ENCODE assay signal across 8 mouse cellular contexts in genomic region chr13:51830744-51831450, GRCm38 (mm10). TPM values are rescaled to one million over a fixed set of nuclear protein-coding genes. Genes with fewer than 3 reads are reported as not detected.
A peak's percentile ranks its signal among the peaks of the same experiment; 100 is the strongest.
DNase-seq lines count a peak whose midpoint lies in the region; ATAC-seq and TF ChIP-seq lines count a peak whose summit lies in the region.

No protein-coding gene starts in this region.

- no peak overlapping the region for H3K9ac ChIP-seq in MEL (ENCODE audit: control insufficient read depth, low read depth, low read length, poor library complexity, severe bottlenecking)
- no peak overlapping the region for H3K9ac ChIP-seq in lung, postnatal 0 days (replicated peaks; ENCODE audit: low read depth)

- DNase-seq in heart, postnatal 14 days, result peak; percentile 41 to 46
- DNase-seq in heart, adult 11 months, result no peak
- peak; percentile 80 for DNase-seq in 416B (ENCODE audit: low read depth)
- peak; percentile 82 for DNase-seq in MEL (ENCODE audit: low read depth, low spot score)
- peak; percentile 70 for DNase-seq in embryo, embryonic 10 days (ENCODE audit: low spot score)
- DNase-seq in lung, postnatal 0 days (ENCODE audit: low spot score), result peak; percentile 74
- no peak for DNase-seq in gastrocnemius, postnatal 10 days
- no peak for DNase-seq in forebrain, embryonic 10.5 days (ENCODE audit: extremely low spot score, low spot score)

- no peaks in the 10 kb centered on the region for H3K79me2 ChIP-seq in MEL (ENCODE audit: control insufficient read depth, insufficient read depth, low read length, poor library complexity)

- intact Hi-C loops in heart, postnatal 14 days (cut with DNase I), result no loop called here

- H3K4me3 ChIP-seq in MEL (ENCODE audit: control insufficient read depth in 1 of 2, insufficient read depth in 1 of 2, low read depth in 2 of 2, low read length in 2 of 2), result no peak overlapping the region
- no peak overlapping the region for H3K4me3 ChIP-seq in lung, postnatal 0 days (ENCODE audit: low read depth, low read length)
- H3K4me3 ChIP-seq in forebrain, embryonic 10.5 days, result no peak overlapping the region

- no peaks in the 10 kb centered on the region for H3K9me3 ChIP-seq in MEL (replicated peaks; ENCODE audit: insufficient read depth, low read length)
- H3K9me3 ChIP-seq in lung, postnatal 0 days (ENCODE audit: low read length), result no peaks in the 10 kb centered on the region
- no peaks in the 10 kb centered on the region for H3K9me3 ChIP-seq in forebrain, embryonic 10.5 days

- H3K27me3 ChIP-seq in MEL (ENCODE audit: control insufficient read depth in 1 of 2, insufficient read depth in 2 of 2, low read length in 2 of 2), result no peaks in the 10 kb centered on the region
- no peaks in the 10 kb centered on the region for H3K27me3 ChIP-seq in lung, postnatal 0 days (replicated peaks; ENCODE audit: insufficient read depth, low read length)
- H3K27me3 ChIP-seq in forebrain, embryonic 10.5 days (ENCODE audit: poor library complexity, severe bottlenecking), result peaks cover 5% of the 10 kb centered on the region; the same call in 1 of the 2 replicates

- 33% methylated on average over 10 of the region's 10 CpGs for WGBS in lung, postnatal 0 days
- WGBS in forebrain, embryonic 10.5 days, result 34% methylated on average over 10 of the region's 10 CpGs

- no peak for TF ChIP-seq EP300 in MEL (IDR thresholded peaks at IDR 0.05; ENCODE audit: low read depth in 1 of 2, low read length in 2 of 2)
- no peak for TF ChIP-seq EP300 in lung, postnatal 0 days (IDR thresholded peaks at IDR 0.05)

- H3K36me3 ChIP-seq in MEL (ENCODE audit: control insufficient read depth in 1 of 2, insufficient read depth in 2 of 2, low read length in 2 of 2), result no peaks in the 10 kb centered on the region; a peak in 1 of 4 replicates
- H3K36me3 ChIP-seq in lung, postnatal 0 days (ENCODE audit: insufficient read depth, low read length), result no peaks in the 10 kb centered on the region
- no peaks in the 10 kb centered on the region for H3K36me3 ChIP-seq in forebrain, embryonic 10.5 days (replicated peaks)

- H3K4me2 ChIP-seq in lung, postnatal 0 days (replicated peaks; ENCODE audit: low read depth, low read length), result no peak overlapping the region

- TF ChIP-seq CTCF in MEL (IDR thresholded peaks at IDR 0.05 in 2 of 3, conservative IDR thresholded peaks at IDR 0.05 in 1 of 3; ENCODE audit: control insufficient read depth in 1 of 3, insufficient read depth in 1 of 3, low read depth in 2 of 3, low read length in 3 of 3, poor library complexity in 1 of 3, severe bottlenecking in 1 of 3), result peak; percentile 59 to 89 (median 89)
- peak; percentile 80 for TF ChIP-seq CTCF in lung, postnatal 0 days (IDR thresholded peaks at IDR 0.05)

- H3K27ac ChIP-seq in MEL (ENCODE audit: control insufficient read depth, low read depth, low read length), result no peak overlapping the region
- no peak overlapping the region for H3K27ac ChIP-seq in lung, postnatal 0 days (ENCODE audit: low read length)
- H3K27ac ChIP-seq in forebrain, embryonic 10.5 days, result no peak overlapping the region

- TF ChIP-seq POLR2A in MEL (IDR thresholded peaks at IDR 0.05; ENCODE audit: control insufficient read depth in 1 of 2, insufficient read depth in 1 of 2, low read depth in 1 of 2, low read length in 2 of 2, poor library complexity in 1 of 2), result no peak

- peaks cover 0 to 14% of the 10 kb centered on the region in 2 experiments; a peak in 1 of 4 replicates for H3K4me1 ChIP-seq in MEL (ENCODE audit: control insufficient read depth in 1 of 2, insufficient read depth in 2 of 2, low read length in 2 of 2)
- H3K4me1 ChIP-seq in lung, postnatal 0 days (ENCODE audit: insufficient read depth, low read depth, low read length), result no peaks in the 10 kb centered on the region
- peaks cover 9% of the 10 kb centered on the region for H3K4me1 ChIP-seq in forebrain, embryonic 10.5 days

- TF ChIP-seq RAD21 in MEL (IDR thresholded peaks at IDR 0.05; ENCODE audit: low read depth, low read length), result peak; percentile 87

- no peak for ATAC-seq in lung, postnatal 0 days

TF ChIP-seq in MEL, 35 proteins besides CTCF, POLR2A, EP300 and RAD21:
- no peak for TF ChIP-seq MEF2A (IDR thresholded peaks at IDR 0.05; ENCODE audit: extremely low read depth, insufficient replicate concordance, low read depth, low read length, poor library complexity, severe bottlenecking)
- no peak for TF ChIP-seq TBP (IDR thresholded peaks at IDR 0.05; ENCODE audit: low read depth, low read length)
- no peak for TF ChIP-seq POLR2AphosphoS5 (IDR thresholded peaks at IDR 0.05; ENCODE audit: borderline replicate concordance, low read depth, low read length)
- TF ChIP-seq KAT2A (conservative IDR thresholded peaks at IDR 0.05; ENCODE audit: low read depth, low read length), result no peak
- TF ChIP-seq USF2 (IDR thresholded peaks at IDR 0.05; ENCODE audit: borderline replicate concordance in 1 of 2, insufficient read depth in 1 of 2, low read depth in 1 of 2, low read length in 2 of 2), result no peak
- peak; percentile 71 for TF ChIP-seq SMC3 (IDR thresholded peaks at IDR 0.05; ENCODE audit: low read depth, low read length)
- TF ChIP-seq ZC3H11A (IDR thresholded peaks at IDR 0.05; ENCODE audit: low read depth, low read length), result peak; percentile 69

RNA-seq across cellular contexts. Expression of gene Gadd45g, which starts 15.6 kb away (rescaled TPM):
- total RNA-seq in heart, postnatal 14 days (2021), result 10 to 100 TPM; 31.7 to 32.6 TPM
- 7.2 and 9.2 TPM in 2 replicates for total RNA-seq in MEL (2012; rRNA removed)
- polyA plus RNA-seq in MEL (2012; ENCODE audit: insufficient read depth in 1 of 2, insufficient read length in 2 of 2, low read depth in 1 of 2, low replicate concordance in 2 of 2, missing spikeins in 1 of 2), result 10 to 100 TPM in 1 of 2 experiments, not detected in 1; 11.0 TPM
- polyA plus RNA-seq in lung, postnatal 0 days (2015; fragmentation: Nextera tagmentation; extraction: Ambion mirVana), result 54.7 and 83.4 TPM in 2 replicates
- 10 to 100 TPM in 1 of 2 experiments, 1 to 10 TPM in 1; 8.5 to 33.5 TPM for total RNA-seq in gastrocnemius, postnatal 10 days (2021)
- polyA plus RNA-seq in forebrain, embryonic 10.5 days (2016; fragmentation: Nextera tagmentation; extraction: Ambion mirVana), result 102 and 107 TPM in 2 replicates

RNA-seq across cellular contexts. Expression of gene Sema4d, which starts 37.4 kb away (rescaled TPM):
- total RNA-seq in heart, postnatal 14 days (2021), result 10 to 100 TPM; 78.3 to 78.4 TPM
- total RNA-seq in MEL (2012; rRNA removed), result 6.9 and 8.2 TPM in 2 replicates
- polyA plus RNA-seq in MEL (2012; ENCODE audit: insufficient read depth in 1 of 2, insufficient read length in 2 of 2, low read depth in 1 of 2, low replicate concordance in 2 of 2, missing spikeins in 1 of 2), result 10 to 100 TPM in 1 of 2 experiments, not detected in 1; 20.3 TPM
- 4.9 and 5.7 TPM in 2 replicates for polyA plus RNA-seq in lung, postnatal 0 days (2015; fragmentation: Nextera tagmentation; extraction: Ambion mirVana)
- total RNA-seq in gastrocnemius, postnatal 10 days (2021), result 100 to 1,000 TPM; 125 to 130 TPM
- polyA plus RNA-seq in forebrain, embryonic 10.5 days (2016; fragmentation: Nextera tagmentation; extraction: Ambion mirVana), result 8.0 and 8.4 TPM in 2 replicates

Comparison
In these comparisons a context has a peak if more than half of its experiments do, and no peak if none do; other contexts are left out.
1. DNase-seq: peak in heart, postnatal 14 days (2 of 2), 416B (single experiment), MEL (single experiment), embryo, embryonic 10 days (single experiment) and lung, postnatal 0 days (single experiment); none in heart, adult 11 months (single experiment), gastrocnemius, postnatal 10 days (single experiment) and forebrain, embryonic 10.5 days (single experiment).